Mouse (Mus musculus) hindbrain, embryonic 15.5 days (tissue): ENCODE measurements around the gene Coq7. TPM values are rescaled to one million over a fixed set of nuclear protein-coding genes. Genes with fewer than 3 reads are reported as not detected.

Source experiments
- polyA plus RNA-seq: library from polyadenylated mRNA; unstranded; fragments of >200 nt; fragmentation: Nextera tagmentation; extraction: Ambion mirVana; gene quantifications from 2 replicates; pipeline ENCODE4 v1.2.1, GENCODE M21; 2015

Gene Coq7
- polyA plus RNA-seq, 1 experiment from 2014 or later = 101 TPM

Other genes with a start within 250 kb of the Coq7 start
- gene Syt17, start 85.1 kb downstream of the Coq7 start, polyA plus RNA-seq = 21.3 and 21.9 TPM in 2 replicates
- gene Itpripl2, start 41.4 kb downstream of the Coq7 start, polyA plus RNA-seq = 0.87 and 1.0 TPM in 2 replicates
- 6.7 and 6.9 TPM in 2 replicates for gene Tmc7, start 51.4 kb upstream of the Coq7 start, polyA plus RNA-seq
- gene Tmc5, start 63.9 kb upstream of the Coq7 start, polyA plus RNA-seq = 0.12 and 0.14 TPM in 2 replicates
- 209 and 212 TPM in 2 replicates for gene Gde1, start 172.4 kb upstream of the Coq7 start, polyA plus RNA-seq
- 26.2 and 27.0 TPM in 2 replicates for gene Ccp110, start 179.2 kb upstream of the Coq7 start, polyA plus RNA-seq
- 92.4 and 94.4 TPM in 2 replicates for gene Vps35l, start 206.9 kb upstream of the Coq7 start, polyA plus RNA-seq